Mouse (Mus musculus) liver, postnatal 0 days (tissue): ENCODE data around the gene Brinp3.

ENCODE experiments used
- CTCF ChIP-seq: sonication (generic); IDR thresholded peaks from 2 replicates; pipeline ENCODE4 v1.5.1; 2016; ENCODE audit warnings: antibody characterized with exemption, low read depth
- EP300 ChIP-seq: IDR thresholded peaks from 2 replicates; pipeline ENCODE4 v1.6.1; 2016; ENCODE audit warnings: antibody characterized with exemption, low read depth, mild to moderate bottlenecking

GRCm38 (mm10) chr1:146495386-146495785 is 826 bp downstream of the Brinp3 start:
- TF ChIP-seq CTCF (no peak), EP300 (no peak)
